Mouse (Mus musculus): ENCODE measurements around the gene Sh3rf1. TPM values are rescaled to one million over a fixed set of nuclear protein-coding genes. Genes with fewer than 3 reads are reported as not detected.

Sh3rf1 gene
- total RNA-seq, 2 experiments from 2014 or later: 63.3 to 67.5 TPM

DNA sequence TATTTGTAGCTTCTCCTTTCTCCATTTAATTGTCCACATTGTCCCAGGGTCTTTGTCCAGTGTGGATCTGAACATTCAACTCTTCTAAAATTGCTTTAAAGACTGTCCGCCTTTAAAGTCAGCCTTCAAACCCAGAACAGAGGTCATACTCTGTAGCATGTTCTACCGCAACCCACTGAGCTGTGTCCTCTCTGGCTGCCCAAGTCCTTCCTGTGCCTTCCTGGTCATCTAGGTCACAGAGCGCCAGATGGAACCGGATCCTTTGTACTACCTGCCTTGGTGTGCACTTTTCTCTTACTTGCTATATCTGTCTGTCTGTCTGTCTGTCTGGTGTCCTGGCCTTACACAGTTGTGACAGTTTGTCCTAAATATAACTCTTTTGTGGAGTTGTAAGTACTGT, 40.0 kb downstream of the Sh3rf1 start:
- DNase-seq: no peak

DNA sequence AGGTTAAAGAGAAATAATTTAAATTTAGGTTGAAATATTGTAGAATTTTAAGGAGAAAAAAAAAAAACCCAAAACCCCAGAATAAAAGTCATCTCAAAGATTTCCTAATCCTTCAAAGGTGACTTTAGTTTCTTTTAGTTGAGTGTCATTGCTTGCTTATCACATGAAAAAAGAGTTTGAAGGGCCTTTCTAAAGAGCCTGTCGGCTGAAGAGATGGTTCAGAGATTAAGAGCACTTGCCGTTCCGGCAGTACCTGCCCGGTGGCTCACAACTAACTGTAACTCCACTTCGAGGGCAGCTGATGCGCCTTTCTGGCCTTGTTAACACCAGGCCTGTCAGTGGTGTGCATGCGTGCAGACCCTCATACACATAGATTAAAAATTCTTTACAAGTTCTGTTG, 41.2 kb downstream of the Sh3rf1 start:
- no peak for DNase-seq

DNA sequence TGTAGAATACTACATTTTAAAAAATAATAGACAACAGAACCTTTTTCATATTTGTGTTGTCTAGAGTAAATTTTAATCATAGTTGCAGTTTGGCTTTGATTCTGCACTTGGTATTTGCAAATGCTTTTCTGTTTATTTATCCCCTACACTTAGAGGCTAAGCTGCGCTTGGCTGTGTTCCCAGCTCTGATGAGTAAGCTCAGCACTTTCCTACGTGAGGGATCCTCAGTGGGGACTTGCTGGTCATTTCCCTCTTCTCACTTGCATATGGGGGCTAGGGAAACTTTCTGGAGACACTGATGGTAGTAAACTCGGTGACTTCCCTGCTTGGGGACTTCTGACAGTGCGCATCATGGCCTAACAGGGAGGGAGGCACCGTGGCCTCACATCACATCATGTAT, 41.7 kb downstream of the Sh3rf1 start:
- peak in 1 of 2 experiments; percentile 23 for DNase-seq

DNA sequence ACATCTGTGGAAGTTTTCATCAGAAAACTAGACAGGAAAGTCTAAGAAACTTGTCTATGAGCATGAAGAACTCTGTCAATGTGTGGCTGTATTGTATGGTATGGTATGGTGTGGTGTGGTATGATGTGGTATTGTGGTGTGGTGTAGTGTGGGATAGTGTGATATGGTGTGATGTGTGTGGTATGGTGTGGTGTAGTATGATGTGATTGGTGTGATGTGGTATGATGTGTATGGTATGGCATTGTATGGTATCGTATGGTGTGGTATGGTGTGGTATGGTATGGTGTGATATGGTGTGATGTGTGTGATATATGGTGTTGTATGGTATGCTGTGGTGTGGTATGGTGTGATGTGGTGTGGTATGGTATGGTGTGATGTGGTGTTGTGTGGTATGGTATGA, 43.4 kb downstream of the Sh3rf1 start:
- no peak for DNase-seq

DNA sequence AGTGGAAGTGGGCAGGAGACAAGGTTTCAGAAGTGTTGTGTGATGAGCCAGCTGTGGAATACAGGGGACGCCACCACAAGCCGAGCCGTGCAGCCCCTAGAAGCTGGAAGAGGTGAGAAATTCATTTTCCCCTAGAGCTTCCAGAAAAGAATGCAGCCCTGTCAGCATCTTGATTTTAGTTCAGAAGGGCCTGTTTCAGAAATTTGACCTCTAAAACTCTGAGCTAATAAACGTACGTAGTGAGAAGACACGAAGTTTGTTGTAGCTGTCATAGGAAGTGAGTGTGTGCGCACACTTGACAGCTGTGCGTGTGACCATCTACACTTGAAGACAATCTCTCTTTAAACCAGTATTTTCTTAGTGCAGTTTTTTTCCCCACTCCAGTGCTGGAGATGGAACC, 44.0 kb downstream of the Sh3rf1 start:
- no peak for DNase-seq

DNA sequence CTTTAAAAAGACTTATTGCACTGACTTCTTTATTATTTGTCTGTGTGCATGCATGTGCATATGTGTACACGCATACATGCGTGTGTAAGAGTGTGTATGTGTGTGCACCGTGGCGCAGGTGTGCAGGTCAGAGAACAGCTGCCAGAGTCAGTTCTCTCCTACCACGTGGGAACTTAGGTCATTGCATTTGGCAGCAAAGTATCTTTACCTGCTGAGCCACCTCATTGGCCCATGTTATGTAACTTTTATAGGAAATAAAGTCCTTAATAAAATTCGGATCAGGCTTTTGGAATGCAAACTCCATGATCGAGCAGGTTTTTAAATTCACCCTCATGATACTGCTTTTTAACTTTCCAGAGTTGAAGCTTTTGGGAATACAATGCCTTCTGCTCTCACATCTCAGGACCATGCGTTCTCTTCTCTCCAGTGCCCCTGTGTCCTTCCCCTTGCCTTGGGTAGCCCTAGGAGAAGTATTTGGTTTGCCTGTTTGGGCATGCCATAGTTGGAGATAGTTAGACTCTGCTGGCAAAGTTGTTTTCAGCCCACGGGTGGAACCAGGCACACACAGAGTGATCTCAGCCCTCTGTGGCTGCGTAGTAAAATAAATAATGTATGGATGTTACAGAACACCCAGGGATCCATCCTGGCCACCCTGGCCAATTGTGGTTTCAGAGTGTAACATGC, 44.7 kb downstream of the Sh3rf1 start:
- no peak for DNase-seq

DNA sequence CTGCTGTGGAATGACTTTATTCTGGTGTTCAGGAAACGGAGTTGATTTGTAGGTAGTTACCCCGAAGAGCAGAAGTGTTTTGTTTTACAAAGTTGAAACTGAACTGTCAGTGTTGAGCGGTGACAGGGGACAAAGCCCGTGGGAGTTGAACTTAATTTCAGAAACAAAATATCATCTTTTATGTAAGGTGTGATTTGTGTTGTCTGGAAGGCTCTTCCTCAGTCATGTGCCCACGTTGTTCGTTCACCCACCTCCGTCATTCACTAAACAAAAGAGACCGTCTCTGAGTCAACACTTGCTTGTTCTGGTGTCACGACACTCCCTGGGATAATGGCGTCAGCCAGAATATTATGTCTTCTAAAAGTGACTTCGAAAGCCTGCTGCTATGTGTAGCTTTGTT, 46.3 kb downstream of the Sh3rf1 start:
- DNase-seq: no peak

DNA sequence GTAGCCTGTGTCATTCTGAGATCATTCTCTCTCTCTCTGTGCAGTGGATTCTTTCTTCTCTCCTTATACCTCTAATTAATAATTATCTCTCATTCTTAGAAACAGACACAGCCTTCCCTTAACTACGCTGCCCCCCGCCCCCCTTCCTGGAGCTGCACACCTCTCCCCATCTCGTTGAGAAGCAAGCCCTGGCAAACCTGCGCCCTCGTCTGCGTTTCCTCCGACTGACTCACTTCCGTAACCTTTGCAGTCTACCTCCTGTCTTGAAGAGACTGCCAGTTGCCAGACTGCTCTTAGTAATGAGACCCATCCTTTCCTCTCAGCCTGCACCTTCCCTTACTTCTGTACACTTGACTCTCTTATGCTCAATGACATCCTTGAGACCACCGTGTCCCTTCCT, 46.9 kb downstream of the Sh3rf1 start:
- no peak for DNase-seq

DNA sequence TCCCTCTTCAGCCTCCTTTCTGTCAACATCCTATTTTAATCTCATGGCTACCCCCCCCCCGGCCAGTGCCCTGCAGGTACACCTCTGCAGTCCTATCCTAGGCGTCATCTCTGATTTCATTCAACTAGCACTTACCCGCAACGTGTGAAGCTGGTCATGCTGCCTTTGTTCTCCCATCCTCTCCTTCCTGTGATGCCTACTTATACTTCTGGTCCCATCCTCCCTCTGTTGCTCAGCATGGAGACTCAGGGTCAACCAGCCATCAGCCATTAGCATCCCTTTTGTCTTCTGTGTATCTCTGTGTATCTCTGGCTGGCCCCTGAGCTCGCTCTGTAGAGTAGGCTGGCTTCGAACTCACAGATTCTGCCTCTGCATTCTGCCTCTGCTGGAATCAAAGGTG, 47.3 kb downstream of the Sh3rf1 start:
- DNase-seq: no peak

DNA sequence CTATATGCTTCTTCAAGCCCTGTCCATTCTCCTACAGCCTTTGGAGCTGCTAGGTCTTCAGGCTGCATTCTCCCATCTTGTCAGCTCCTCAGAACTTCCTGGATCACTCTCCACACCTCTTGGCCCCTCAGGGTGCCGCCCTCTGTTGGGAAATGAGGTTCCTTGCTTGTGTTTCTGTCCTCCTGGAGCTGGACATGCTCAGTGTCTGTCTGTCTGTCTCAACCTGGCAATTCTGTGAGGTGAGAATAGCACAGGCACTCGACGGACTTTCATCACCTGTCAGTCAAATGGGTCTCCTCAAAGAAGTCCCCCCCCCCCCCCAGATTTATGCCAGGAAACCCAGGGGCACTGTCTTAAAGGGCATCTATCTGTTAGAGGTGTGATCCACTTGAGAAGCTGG, 49.2 kb downstream of the Sh3rf1 start:
- no peak for DNase-seq

DNA sequence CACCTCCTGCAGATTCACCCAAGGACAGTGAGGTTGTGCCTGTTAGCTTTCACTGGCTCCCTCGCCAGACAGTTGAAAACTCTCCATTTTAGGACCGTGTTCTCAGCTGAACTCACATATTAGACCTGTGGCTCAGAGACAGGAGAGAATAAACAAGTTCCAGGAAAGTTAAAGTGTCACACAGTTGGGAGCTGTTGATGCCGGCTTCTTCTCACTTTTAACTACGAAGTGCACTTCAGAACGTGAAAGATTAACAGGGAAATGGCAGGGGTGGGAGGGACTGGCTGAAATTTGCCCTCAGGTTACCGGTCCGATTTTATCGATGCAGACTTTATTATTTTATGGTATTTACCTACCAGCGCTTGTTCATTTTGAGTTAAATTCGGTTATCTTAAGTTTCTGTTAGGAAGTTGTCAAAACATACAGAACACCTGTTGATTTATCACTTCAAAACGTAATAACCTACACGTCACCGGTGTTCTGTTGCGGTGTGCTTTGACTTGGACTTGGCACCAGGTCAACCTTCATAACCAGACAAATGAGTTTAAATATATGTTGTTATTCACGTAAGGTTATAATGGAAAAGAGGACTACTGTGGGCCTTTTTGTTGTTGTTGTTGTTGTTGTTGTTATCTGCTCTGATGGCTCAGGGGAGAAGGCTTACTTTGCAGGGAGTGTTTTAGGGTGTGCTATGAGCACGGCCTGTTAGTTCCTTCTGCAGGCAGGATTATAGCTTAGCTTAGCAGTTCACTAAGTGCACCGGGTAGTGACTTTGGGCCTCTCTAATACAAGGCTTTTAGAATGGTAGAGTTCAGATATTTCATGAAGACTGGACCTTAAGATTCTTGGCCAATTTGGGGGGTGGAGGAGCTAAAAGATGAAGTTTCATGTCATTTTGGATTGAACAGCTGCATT, 49.9 kb downstream of the Sh3rf1 start:
- DNase-seq: no peak

DNA sequence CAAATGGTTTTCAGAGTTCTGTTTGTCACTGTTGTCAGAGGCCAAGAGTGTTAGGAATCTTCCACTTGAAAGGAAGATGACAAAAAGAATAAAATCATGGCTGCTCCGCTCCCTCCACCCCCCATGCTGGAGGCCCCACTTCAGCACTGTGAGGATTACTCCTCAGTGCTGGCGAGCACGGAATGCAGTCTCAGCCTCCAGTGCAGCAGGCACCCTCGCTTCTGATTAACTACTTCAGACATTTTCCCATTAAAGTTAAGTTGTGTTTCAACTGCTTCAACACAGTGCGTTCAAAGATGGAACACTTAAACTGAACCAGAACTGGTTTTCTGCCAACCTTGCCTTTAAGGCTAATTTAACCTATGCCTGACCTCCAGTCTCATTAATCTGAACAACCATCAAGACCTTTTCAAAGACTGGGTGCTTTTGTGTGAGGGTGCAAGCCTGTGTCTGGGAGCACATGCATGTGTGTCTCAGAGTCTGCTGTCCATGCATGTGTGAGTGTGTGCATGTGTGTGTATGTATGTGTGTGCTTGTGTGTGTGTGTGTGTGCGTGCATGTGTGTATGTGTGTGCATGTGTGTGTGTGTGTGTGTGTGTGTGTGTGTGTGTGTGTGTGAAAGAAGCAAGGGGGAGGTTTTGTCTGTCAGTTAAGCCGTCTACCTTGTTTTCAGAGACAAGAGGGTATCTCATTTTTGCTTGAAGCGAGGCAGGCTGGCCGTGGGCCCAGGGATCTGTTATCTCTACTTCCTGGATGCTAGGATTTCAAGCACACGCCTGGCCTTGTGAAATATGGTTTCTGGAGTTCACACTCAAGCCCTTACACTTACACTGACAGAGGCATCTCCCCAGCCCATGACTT, 51.2 kb downstream of the Sh3rf1 start:
- no peak for DNase-seq

DNA sequence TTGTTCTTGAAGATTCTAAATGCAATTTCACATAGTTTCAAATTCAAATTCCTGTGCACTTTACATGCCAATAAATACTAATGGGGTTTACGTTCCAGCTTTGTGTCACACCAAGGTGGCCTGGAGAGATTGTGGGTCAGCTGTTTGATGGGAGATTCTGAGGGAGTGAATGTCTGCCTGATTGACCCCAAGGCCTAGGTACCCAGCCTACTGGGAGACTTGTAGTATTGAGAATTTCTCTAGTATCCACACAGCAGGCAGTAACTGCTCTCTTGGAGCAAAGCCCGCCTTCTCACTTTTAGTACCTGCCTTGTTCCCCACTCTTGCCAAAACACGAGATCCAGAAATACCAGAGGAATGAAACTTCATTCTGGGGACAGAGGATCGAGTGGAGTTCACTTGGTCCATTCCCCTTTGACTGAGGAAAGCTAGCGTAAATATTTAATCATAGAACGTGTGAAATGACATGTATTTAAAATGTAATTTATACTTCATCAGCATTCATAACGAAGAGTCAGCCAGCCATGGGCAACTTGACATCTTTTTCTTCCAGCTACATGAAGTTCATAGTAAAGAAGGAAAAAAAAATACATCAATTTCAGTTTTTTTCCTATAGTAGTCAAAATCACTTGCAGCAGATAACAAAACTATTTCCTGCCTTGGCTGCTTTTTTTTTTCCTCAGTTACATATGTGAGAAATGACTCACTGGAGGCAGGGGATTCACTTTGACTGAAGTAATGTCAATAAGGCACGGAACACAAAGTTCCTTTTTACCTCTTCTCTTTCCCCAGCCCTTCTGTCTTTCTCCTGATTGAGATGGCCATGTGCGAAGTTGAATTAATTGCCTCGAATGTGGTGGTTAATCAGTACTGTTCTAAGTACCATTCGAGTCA, 52.0 kb downstream of the Sh3rf1 start:
- no peak for DNase-seq

DNA sequence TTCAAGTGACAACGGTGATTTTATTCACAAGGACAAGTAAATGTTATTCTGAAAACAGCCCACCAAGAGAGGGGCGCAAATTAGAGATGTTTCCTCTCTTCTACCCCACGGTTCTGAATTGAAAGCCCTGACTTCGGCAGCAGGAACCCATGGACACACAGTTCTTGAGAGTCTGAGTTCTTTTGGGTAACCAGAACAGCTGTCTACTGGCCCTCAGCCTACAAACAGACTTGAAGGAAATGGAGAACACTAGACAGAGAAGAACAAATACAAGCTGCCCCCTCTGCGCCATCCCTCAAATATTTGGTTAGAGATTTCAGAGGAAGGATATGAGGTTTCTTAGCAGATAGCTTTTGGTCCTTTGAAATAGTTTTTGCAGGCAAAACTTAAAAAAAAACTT, 52.7 kb downstream of the Sh3rf1 start:
- DNase-seq: no peak

DNA sequence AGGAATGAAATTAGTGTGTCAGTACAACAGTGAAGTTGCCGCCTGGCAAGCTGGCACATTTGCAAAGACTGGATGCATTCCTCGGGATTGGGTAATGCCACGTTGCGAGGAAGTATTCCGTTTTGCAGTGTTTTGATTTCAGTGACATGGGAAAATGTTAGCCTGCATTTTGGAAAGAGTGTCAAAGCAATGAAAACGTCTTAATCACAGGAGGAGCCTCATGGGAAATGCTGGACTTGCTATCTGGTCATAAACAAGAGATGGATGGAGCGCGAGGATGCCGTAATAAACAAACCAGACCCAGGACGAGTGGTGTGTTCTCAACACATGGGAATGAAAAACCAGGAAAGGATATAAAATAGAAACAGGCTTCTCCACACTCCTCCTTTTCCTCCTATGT, 55.4 kb downstream of the Sh3rf1 start:
- DNase-seq: no peak

DNA sequence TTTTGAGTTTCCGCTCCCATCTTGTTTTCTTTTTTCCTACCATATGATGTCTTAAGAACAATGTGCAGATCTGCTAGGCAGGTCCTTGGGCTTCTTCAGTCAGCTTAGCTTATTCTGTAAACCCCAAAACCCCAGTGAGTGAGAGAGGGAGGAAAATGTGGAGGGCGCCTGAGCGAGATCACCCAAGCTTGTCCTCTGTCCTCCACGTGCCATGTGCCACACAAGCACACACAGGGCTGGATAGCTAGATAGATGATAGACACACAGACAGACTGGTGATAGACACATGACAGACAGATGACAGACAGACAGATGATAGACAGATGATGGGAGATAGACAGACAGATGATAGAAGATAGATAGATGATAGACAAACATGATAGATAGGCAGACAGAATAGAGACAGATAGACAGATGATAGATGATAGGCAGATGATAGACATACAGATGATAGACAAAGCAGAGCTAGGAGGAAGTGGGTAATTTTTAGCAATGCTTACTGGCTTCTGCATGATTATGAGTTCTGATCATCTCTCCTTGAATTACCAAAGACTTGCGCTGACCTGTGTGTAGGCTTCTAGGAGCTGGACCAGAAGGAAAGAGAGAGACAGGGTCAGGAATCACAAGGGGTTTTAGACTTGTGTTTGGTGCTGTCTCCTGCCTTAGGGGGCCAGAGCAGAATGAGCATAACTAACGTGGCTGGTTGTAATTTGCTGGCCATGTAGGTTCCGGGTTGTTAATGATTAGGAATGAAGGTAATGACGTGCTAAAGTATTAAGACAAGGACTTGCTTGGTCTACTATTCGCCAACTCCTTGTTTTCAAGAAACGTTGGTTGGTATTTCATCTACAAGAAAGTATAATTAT, 58.9 kb downstream of the Sh3rf1 start:
- no peak for DNase-seq

DNA sequence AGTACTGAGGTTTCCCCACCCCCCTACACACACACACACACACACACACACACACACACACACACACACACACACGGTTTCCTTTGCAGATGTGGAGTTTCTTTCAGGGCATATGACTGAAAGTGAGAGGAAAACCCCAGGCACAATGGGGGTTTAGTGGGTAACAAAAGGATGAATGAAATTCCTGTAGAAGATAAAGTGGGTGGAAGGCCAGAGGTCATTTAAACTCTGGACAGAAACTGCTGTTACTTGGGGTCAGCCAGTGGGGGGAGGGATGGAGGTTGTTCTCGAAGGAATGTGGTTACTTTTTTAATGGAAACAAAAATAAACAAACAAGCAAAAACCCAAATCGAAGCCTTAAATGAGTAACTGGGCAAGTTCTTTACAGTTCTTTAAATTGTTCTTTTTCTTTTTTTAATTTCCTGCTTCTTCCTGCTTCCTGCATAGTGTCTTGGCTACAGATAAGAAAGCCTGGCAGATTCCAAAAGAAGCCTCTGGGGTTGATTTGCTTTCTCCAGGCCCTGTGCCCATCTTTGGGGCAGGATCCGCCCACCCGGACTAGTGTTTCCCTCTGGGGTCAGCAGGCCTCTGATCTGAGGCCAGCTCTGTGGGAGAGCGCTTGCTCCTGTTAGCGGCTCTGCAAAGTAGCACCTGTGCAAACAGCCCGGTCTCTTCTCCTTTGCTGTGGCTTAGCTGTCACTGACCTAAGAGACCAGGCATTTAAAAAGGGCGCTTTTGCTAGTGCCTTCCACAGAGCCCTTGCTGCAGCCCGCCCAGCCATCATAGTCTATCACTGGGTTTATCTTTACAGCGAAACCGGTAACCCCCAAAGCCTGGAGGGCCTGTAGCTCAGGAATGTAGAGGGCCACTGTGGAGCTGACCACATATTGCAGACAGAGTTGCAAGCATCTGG, 59.8 kb downstream of the Sh3rf1 start:
- no peak for DNase-seq

DNA sequence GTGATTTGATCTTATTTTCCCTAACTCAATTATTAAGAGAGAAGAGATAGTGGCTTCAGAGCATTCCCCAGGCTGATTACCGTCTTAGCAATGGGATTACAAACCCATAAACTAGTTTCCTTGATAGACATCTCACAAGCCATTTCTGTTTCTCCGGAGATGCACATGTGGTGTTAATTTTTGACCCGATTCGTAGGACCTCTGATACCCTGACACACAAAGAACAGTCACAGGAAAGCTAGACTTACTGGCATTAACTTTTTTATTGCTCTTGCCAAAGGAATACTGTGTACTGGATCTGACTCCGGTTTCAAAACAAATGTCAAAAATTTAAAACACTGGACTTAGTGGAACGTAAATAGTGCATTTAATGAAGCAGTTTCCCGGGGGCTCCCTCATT, 62.2 kb downstream of the Sh3rf1 start:
- no peak for DNase-seq

DNA sequence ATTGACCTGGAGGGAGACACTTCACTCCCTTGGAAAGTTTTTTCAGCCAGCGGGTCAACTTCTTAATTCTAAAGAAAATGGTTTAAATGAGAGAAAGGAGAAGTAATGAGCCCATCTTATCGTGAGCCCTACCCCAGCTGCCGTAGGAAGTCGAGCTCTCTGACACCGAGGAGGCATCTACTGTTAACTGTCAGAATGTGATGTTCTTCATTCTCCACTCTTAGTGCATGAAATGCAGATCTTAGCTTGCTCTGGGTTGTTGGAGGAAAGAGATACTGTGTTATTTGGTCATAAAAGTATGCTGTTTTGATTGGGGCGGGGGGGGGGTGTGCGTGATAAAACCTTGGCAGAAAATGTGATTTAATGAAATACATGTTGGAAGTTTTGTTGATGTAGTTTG, 62.7 kb downstream of the Sh3rf1 start:
- no peak for DNase-seq

Data from layer of hippocampus, postnatal 36 days (tissue).